Mouse (Mus musculus) regulatory T cell (primary cell): ENCODE data around the gene Zdhhc14.

Source experiments
- in situ Hi-C: fragments of 300-600 bp; cut with MboI, MseI; formaldehyde crosslinking; loops from one replicate; pipeline ENCODE4 v1.15.1; 2025; ENCODE audit warnings: high pct_unique_total_duplicates

Gene Zdhhc14

GRCm38 (mm10) chr17:5723601-5724189 lies 231.3 kb downstream of the Zdhhc14 start:
- in situ Hi-C loops: no loop called here

- in situ Hi-C loops: no loop called here
Observed at GRCm38 (mm10) chr17:5729587-5730125, 237.3 kb downstream of the Zdhhc14 start.

GRCm38 (mm10) chr17:5730538-5730937 lies 238.2 kb downstream of the Zdhhc14 start:
- in situ Hi-C loops: no loop called here

GRCm38 (mm10) chr17:5733400-5733799 lies 241.0 kb downstream of the Zdhhc14 start:
- in situ Hi-C loops: no loop called here

GRCm38 (mm10) chr17:5741061-5741460 lies 248.7 kb downstream of the Zdhhc14 start:
- in situ Hi-C loops: no loop called here

GRCm38 (mm10) chr17:5744016-5744415 lies 251.7 kb downstream of the Zdhhc14 start:
- in situ Hi-C loops: no loop called here

GRCm38 (mm10) chr17:5746378-5746777 lies 254.0 kb downstream of the Zdhhc14 start:
- in situ Hi-C loops: loop anchor here (5.0 kb wide), 1 partner anchor 304 kb away; the partner anchor contains the start of gene Tmem242

- in situ Hi-C loops: loop anchor here (5.0 kb wide), 1 partner anchor 306 kb away; the partner anchor contains the start of gene Tmem242
Observed at GRCm38 (mm10) chr17:5747539-5748500, 255.5 kb downstream of the Zdhhc14 start.

GRCm38 (mm10) chr17:5748501-5748894 lies 256.1 kb downstream of the Zdhhc14 start:
- in situ Hi-C loops: loop anchor here (5.0 kb wide), 1 partner anchor 306 kb away; the partner anchor contains the start of gene Tmem242

- in situ Hi-C loops: no loop called here
Observed at GRCm38 (mm10) chr17:5750278-5750677, 257.9 kb downstream of the Zdhhc14 start.

- in situ Hi-C loops: no loop called here
Observed at GRCm38 (mm10) chr17:5751066-5751465, 258.7 kb downstream of the Zdhhc14 start.

GRCm38 (mm10) chr17:5752322-5752715 lies 260.0 kb downstream of the Zdhhc14 start:
- in situ Hi-C loops: no loop called here

GRCm38 (mm10) chr17:5752716-5753585 lies 260.6 kb downstream of the Zdhhc14 start:
- in situ Hi-C loops: no loop called here

- in situ Hi-C loops: loop anchor here (5.0 kb wide), 1 partner anchor 42 kb away; no protein-coding TSS in a partner anchor
Observed at GRCm38 (mm10) chr17:5755489-5755888, 263.1 kb downstream of the Zdhhc14 start.

- in situ Hi-C loops: loop anchor here (5.0 kb wide), 1 partner anchor 41 kb away; no protein-coding TSS in a partner anchor
Observed at GRCm38 (mm10) chr17:5756065-5756464, 263.7 kb downstream of the Zdhhc14 start.

- in situ Hi-C loops: loop anchor here (5.0 kb wide), 1 partner anchor 40 kb away; no protein-coding TSS in a partner anchor
Observed at GRCm38 (mm10) chr17:5756855-5757254, 264.5 kb downstream of the Zdhhc14 start.

GRCm38 (mm10) chr17:5763768-5764167 lies 271.4 kb downstream of the Zdhhc14 start:
- in situ Hi-C loops: no loop called here

- in situ Hi-C loops: no loop called here
Observed at GRCm38 (mm10) chr17:5764270-5764669, 271.9 kb downstream of the Zdhhc14 start.

GRCm38 (mm10) chr17:5765746-5766145 lies 273.4 kb downstream of the Zdhhc14 start:
- in situ Hi-C loops: no loop called here

GRCm38 (mm10) chr17:5768164-5768705 lies 275.9 kb downstream of the Zdhhc14 start:
- in situ Hi-C loops: no loop called here
